Comparison of ENCODE assay signal across 9 mouse cellular contexts in genomic region chr15:102524892-102525485, GRCm38 (mm10). TPM values are rescaled to one million over a fixed set of nuclear protein-coding genes. Genes with fewer than 3 reads are reported as not detected.
DNase-seq lines count a peak whose midpoint lies in the region; ATAC-seq lines count a peak whose summit lies in the region.
"Had no signal": no experiment of that assay in that cellular context is flagged by ENCODE, and none has a peak within 500 bp of the region (broad histone marks: within the 10 kb centered on the region; RNA-seq: fewer than 3 reads in every experiment).

TSS of gene Npff (minus strand) at chr15:102524942.

- H3K4me2 ChIP-seq in forebrain, embryonic 15.5 days (replicated peaks), result no peak within 1 kb of the TSS
- H3K4me2 ChIP-seq in hindbrain, embryonic 16.5 days (ENCODE audit: low read length), result no peak within 1 kb of the TSS
- H3K4me2 ChIP-seq: stomach, embryonic 15.5 days had no signal

- H3K9me3 ChIP-seq in forebrain, embryonic 15.5 days, result no peaks in the 10 kb centered on the region
- no peaks in the 10 kb centered on the region for H3K9me3 ChIP-seq in hindbrain, embryonic 16.5 days (ENCODE audit: control insufficient read depth, low read length)
- no peaks in the 10 kb centered on the region for H3K9me3 ChIP-seq in limb, embryonic 10.5 days (replicated peaks)
- H3K9me3 ChIP-seq: stomach, embryonic 15.5 days had no signal

- H3K36me3 ChIP-seq in forebrain, embryonic 15.5 days, result peaks cover 59% of the 10 kb centered on the region
- peaks cover 20% of the 10 kb centered on the region for H3K36me3 ChIP-seq in hindbrain, embryonic 16.5 days (ENCODE audit: control insufficient read depth, insufficient read depth, low read length)
- H3K36me3 ChIP-seq in limb, embryonic 10.5 days, result peaks cover 80% of the 10 kb centered on the region
- H3K36me3 ChIP-seq in splenic B cell, adult 2 months (ENCODE audit: control insufficient read depth, insufficient read depth, low read length, poor library complexity, severe bottlenecking), result peaks cover 11% of the 10 kb centered on the region; the same call in 1 of the 2 replicates

- 0 out of 2 replicates have a peak within 1 kb of the TSS, but pooled peaks have one; percentile 29 for H3K27ac ChIP-seq in forebrain, embryonic 15.5 days (replicated peaks)
- 0 out of 2 replicates have a peak within 1 kb of the TSS, but pooled peaks have one; percentile 2 for H3K27ac ChIP-seq in hindbrain, embryonic 16.5 days (ENCODE audit: low read depth, low read length)
- no peak within 1 kb of the TSS for H3K27ac ChIP-seq in limb, embryonic 10.5 days
- H3K27ac ChIP-seq: stomach, embryonic 15.5 days had no signal

- H3K9ac ChIP-seq in forebrain, embryonic 15.5 days (replicated peaks), result no peak within 1 kb of the TSS
- no peak within 1 kb of the TSS for H3K9ac ChIP-seq in hindbrain, embryonic 16.5 days (ENCODE audit: low read depth, low read length)
- H3K9ac ChIP-seq: stomach, embryonic 15.5 days had no signal

- H3K4me1 ChIP-seq in forebrain, embryonic 15.5 days, result peaks cover 2% of the 10 kb centered on the region; the same call in 1 of the 2 replicates
- no peaks in the 10 kb centered on the region for H3K4me1 ChIP-seq in hindbrain, embryonic 16.5 days (ENCODE audit: control insufficient read depth, insufficient read depth, low read depth, low read length)
- peaks cover 10% of the 10 kb centered on the region; the same call in 1 of the 2 replicates for H3K4me1 ChIP-seq in limb, embryonic 10.5 days

- ATAC-seq in forebrain, embryonic 15.5 days (replicated peaks), result peak; percentile 34
- ATAC-seq in hindbrain, embryonic 16.5 days, result 0 out of 2 replicates have a peak, but pooled peaks have one; percentile 38
- ATAC-seq in monocyte, adult 5-6 weeks (replicated peaks; ENCODE audit: insufficient number of reproducible peaks, low FRiP score, low TSS enrichment, poor library complexity, severe bottlenecking), result peak; percentile 66

- no peak within 1 kb of the TSS for H3K4me3 ChIP-seq in forebrain, embryonic 15.5 days
- no peak within 1 kb of the TSS for H3K4me3 ChIP-seq in hindbrain, embryonic 16.5 days (ENCODE audit: low read length)
- H3K4me3 ChIP-seq in limb, embryonic 10.5 days, result no peak within 1 kb of the TSS
- H3K4me3 ChIP-seq: stomach, embryonic 15.5 days had no signal

- DNase-seq in urinary bladder, postnatal 25 days (ENCODE audit: low spot score), result peak; percentile 71
- DNase-seq in urinary bladder, postnatal 10 days (ENCODE audit: low spot score), result no peak
- peak; percentile 81 for DNase-seq in cerebellum, adult 11-12 months
- DNase-seq in limb, embryonic 10.5 days (ENCODE audit: low spot score), result peak; percentile 87
- peak; percentile 86 for DNase-seq in splenic B cell, adult 2 months (ENCODE audit: low read depth, low spot score)

- 5% methylated on average over 3 of the region's 3 CpGs for WGBS in forebrain, embryonic 15.5 days
- WGBS in hindbrain, embryonic 16.5 days, result 3% methylated on average over 3 of the region's 3 CpGs
- whole genome bisulfite sequencing in limb, embryonic 10.5 days, result 7% methylated on average over 3 of the region's 3 CpGs

- H3K27me3 ChIP-seq in forebrain, embryonic 15.5 days, result no peaks in the 10 kb centered on the region
- no peaks in the 10 kb centered on the region for H3K27me3 ChIP-seq in hindbrain, embryonic 16.5 days (replicated peaks; ENCODE audit: control insufficient read depth, insufficient read depth, low read length)
- H3K27me3 ChIP-seq in limb, embryonic 10.5 days (ENCODE audit: low read depth, poor library complexity, severe bottlenecking), result no peaks in the 10 kb centered on the region
- no peaks in the 10 kb centered on the region for H3K27me3 ChIP-seq in splenic B cell, adult 2 months (ENCODE audit: control insufficient read depth, insufficient read depth, low read length, poor library complexity, severe bottlenecking)
- H3K27me3 ChIP-seq: stomach, embryonic 15.5 days had no signal

RNA-seq across cellular contexts. Expression of gene Npff, which starts in this region (rescaled TPM):
- 2.4 and 2.5 TPM in 2 replicates for polyA plus RNA-seq in forebrain, embryonic 15.5 days (2015; fragmentation: Nextera tagmentation; extraction: Ambion mirVana)
- 4.1 and 5.0 TPM in 2 replicates for polyA plus RNA-seq in hindbrain, embryonic 16.5 days (2015; fragmentation: Nextera tagmentation; extraction: Ambion mirVana)
- 1.7 and 1.8 TPM in 2 replicates for polyA plus RNA-seq in limb, embryonic 10.5 days (2016; fragmentation: Nextera tagmentation; extraction: Ambion mirVana)
- total RNA-seq in monocyte, adult 5-6 weeks (2017), result 2.3 to 5.9 TPM in 2 of 3 replicates, not detected in the other
